Mouse (Mus musculus): ENCODE results near the gene Gm45233. TPM values are rescaled to one million over a fixed set of nuclear protein-coding genes. Genes with fewer than 3 reads are reported as not detected.

Gene Gm45233
- polyA plus RNA-seq, 1 experiment from 2014 or later = not detected

GRCm38 (mm10) chr7:43464864-43465343 is 21.0 kb downstream of the Gm45233 start:
- Histone ChIP-seq H3K27me3 (ENCODE audit: insufficient read depth, low read length) (0 out of 2 replicates have a peak, but pooled peaks cover 3% of the 10 kb centered on the region), H3K9ac (replicated peaks; ENCODE audit: low read length) (peak overlapping the region; percentile 64), H3K36me3 (ENCODE audit: insufficient read depth, low read length) (no peaks in the 10 kb centered on the region), H3K4me1 (ENCODE audit: insufficient read depth, low read length) (peaks cover 11% of the 10 kb centered on the region), H3K4me3 (ENCODE audit: low read length) (peak overlapping the region; percentile 58), H3K27ac (ENCODE audit: low read length) (no peak overlapping the region), H3K9me3 (ENCODE audit: low read length) (no peaks in the 10 kb centered on the region), H3K4me2 (replicated peaks; ENCODE audit: low read depth, low read length) (peak overlapping the region; percentile 92)
- peak; percentile 11; the same call in 1 of the 2 replicates for ATAC-seq (ENCODE audit: low FRiP score, low TSS enrichment)
- 6% methylated on average over 35 of the region's 35 CpGs for WGBS

- H3K27ac ChIP-seq (ENCODE audit: low read length) = 0 out of 2 replicates have a peak overlapping the region, but pooled peaks have one; percentile 38
- under 1% methylated on average over 33 of the region's 33 CpGs for WGBS
Observed at GRCm38 (mm10) chr7:43465344-43466098, 21.6 kb downstream of the Gm45233 start.

GRCm38 (mm10) chr7:43466099-43466694 is 22.3 kb downstream of the Gm45233 start:
- peak overlapping the region; percentile 92 for H3K4me2 ChIP-seq (replicated peaks; ENCODE audit: low read depth, low read length)
- H3K4me1 ChIP-seq (ENCODE audit: insufficient read depth, low read length) = peaks cover 11% of the 10 kb centered on the region
- ATAC-seq (ENCODE audit: low FRiP score, low TSS enrichment) = peak; percentile 58
- WGBS = under 1% methylated on average over 32 of the region's 33 CpGs
- peak overlapping the region; percentile 58 for H3K4me3 ChIP-seq (ENCODE audit: low read length)
- H3K36me3 ChIP-seq (ENCODE audit: insufficient read depth, low read length) = no peaks in the 10 kb centered on the region
- 0 out of 2 replicates have a peak, but pooled peaks cover 3% of the 10 kb centered on the region for H3K27me3 ChIP-seq (ENCODE audit: insufficient read depth, low read length)
- H3K9ac ChIP-seq (replicated peaks; ENCODE audit: low read length) = peak overlapping the region; percentile 64
- H3K27ac ChIP-seq (ENCODE audit: low read length) = 0 out of 2 replicates have a peak overlapping the region, but pooled peaks have one; percentile 63
- H3K9me3 ChIP-seq (ENCODE audit: low read length) = no peaks in the 10 kb centered on the region

More at GRCm38 (mm10) chr7:43465344-43466098, 21.6 kb downstream of the Gm45233 start:
- H3K9me3 ChIP-seq (ENCODE audit: low read length) = no peaks in the 10 kb centered on the region
- peak overlapping the region; percentile 92 for H3K4me2 ChIP-seq (replicated peaks; ENCODE audit: low read depth, low read length)
- no peaks in the 10 kb centered on the region for H3K36me3 ChIP-seq (ENCODE audit: insufficient read depth, low read length)
- peak overlapping the region; percentile 64 for H3K9ac ChIP-seq (replicated peaks; ENCODE audit: low read length)
- peak overlapping the region; percentile 58 for H3K4me3 ChIP-seq (ENCODE audit: low read length)
- peak; percentile 91 for ATAC-seq (ENCODE audit: low FRiP score, low TSS enrichment)
- peaks cover 11% of the 10 kb centered on the region for H3K4me1 ChIP-seq (ENCODE audit: insufficient read depth, low read length)
- 0 out of 2 replicates have a peak, but pooled peaks cover 3% of the 10 kb centered on the region for H3K27me3 ChIP-seq (ENCODE audit: insufficient read depth, low read length)

DNA sequence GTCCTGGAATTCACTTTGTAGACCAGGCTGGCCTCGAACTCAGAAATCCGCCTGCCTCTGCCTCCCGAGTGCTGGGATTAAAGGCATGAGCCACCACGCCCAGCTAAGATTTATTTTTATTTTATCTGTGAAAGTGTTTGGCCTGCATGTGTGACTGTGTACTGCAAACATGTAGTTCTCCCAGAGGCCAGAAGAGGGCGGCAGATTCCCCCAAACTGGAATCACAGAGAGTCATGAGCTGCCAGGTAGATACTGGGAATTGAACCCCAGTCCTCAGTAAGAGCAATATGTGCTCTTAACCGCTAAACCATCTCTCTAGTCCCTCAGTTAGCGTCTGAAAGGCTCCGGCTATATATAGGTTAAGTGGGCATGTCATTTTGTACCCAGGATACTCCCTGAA is 26.4 kb downstream of the Gm45233 start:
- Histone ChIP-seq H3K4me3 (ENCODE audit: low read length) (no peak overlapping the region), H3K36me3 (ENCODE audit: insufficient read depth, low read length) (no peaks in the 10 kb centered on the region), H3K9me3 (ENCODE audit: low read length) (no peaks in the 10 kb centered on the region), H3K27me3 (ENCODE audit: insufficient read depth, low read length) (peaks cover 11% of the 10 kb centered on the region), H3K9ac (replicated peaks; ENCODE audit: low read length) (no peak overlapping the region), H3K27ac (ENCODE audit: low read length) (no peak overlapping the region), H3K4me2 (replicated peaks; ENCODE audit: low read depth, low read length) (no peak overlapping the region), H3K4me1 (ENCODE audit: insufficient read depth, low read length) (peaks cover 7% of the 10 kb centered on the region)
- WGBS = 47% methylated on average over 8 of the region's 8 CpGs
- ATAC-seq (ENCODE audit: low FRiP score, low TSS enrichment) = no peak

DNA sequence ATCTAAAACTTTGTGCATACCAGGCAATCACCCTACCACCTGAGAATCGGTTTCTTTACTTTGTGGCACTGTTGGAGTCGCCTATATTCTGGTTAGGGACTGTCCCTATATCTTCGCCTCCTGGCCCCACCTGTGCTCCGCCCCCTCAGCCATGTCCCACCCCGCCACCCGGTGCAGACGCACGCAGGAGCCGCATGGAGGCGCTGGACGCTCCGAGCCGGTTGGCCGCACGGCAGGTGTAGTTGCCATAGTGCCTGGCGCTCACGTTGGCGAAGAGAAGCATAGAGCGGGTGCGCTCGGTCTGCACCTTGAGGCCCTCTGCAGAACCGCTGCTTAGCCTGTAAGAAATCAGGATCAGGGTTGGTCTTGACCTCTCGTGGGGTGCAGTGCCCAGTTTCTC is 31.8 kb downstream of the Gm45233 start:
- no peaks in the 10 kb centered on the region for H3K36me3 ChIP-seq (ENCODE audit: insufficient read depth, low read length)
- WGBS = 9% methylated on average over 23 of the region's 23 CpGs
- ATAC-seq (ENCODE audit: low FRiP score, low TSS enrichment) = no peak
- no peak overlapping the region for H3K9ac ChIP-seq (replicated peaks; ENCODE audit: low read length)
- H3K4me1 ChIP-seq (ENCODE audit: insufficient read depth, low read length) = peaks cover 7% of the 10 kb centered on the region; the same call in 1 of the 2 replicates
- H3K9me3 ChIP-seq (ENCODE audit: low read length) = no peaks in the 10 kb centered on the region
- peaks cover 39% of the 10 kb centered on the region for H3K27me3 ChIP-seq (ENCODE audit: insufficient read depth, low read length)
- H3K4me2 ChIP-seq (replicated peaks; ENCODE audit: low read depth, low read length) = no peak overlapping the region
- no peak overlapping the region for H3K27ac ChIP-seq (ENCODE audit: low read length)
- no peak overlapping the region for H3K4me3 ChIP-seq (ENCODE audit: low read length)

DNA sequence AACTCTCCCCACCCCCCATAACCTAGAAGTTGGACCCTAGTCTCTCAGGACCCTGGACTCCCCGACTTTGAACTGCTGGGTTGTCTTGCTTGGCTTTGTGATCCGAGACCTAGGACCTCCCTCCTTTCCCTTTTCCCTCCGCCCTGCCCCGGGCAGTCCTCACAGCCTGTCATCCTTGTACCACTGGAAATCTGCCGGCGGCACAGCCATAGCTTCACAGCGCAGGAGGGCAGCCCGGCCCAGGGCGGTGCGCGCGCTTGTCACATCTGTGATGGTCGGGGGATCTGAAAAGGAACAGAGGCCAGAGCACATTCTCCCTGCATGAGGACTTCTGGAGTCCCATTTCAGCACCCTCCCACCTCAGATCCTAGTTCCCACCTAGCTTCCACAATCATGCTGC is 32.4 kb downstream of the Gm45233 start:
- ATAC-seq (ENCODE audit: low FRiP score, low TSS enrichment) = peak; percentile 53; the same call in 1 of the 2 replicates
- H3K9ac ChIP-seq (replicated peaks; ENCODE audit: low read length) = no peak overlapping the region
- H3K27ac ChIP-seq (ENCODE audit: low read length) = no peak overlapping the region
- H3K4me2 ChIP-seq (replicated peaks; ENCODE audit: low read depth, low read length) = peak overlapping the region; percentile 18; the same call in 1 of the 2 replicates
- H3K4me3 ChIP-seq (ENCODE audit: low read length) = 0 out of 2 replicates have a peak overlapping the region, but pooled peaks have one; percentile 11
- peaks cover 39% of the 10 kb centered on the region for H3K27me3 ChIP-seq (ENCODE audit: insufficient read depth, low read length)
- no peaks in the 10 kb centered on the region for H3K36me3 ChIP-seq (ENCODE audit: insufficient read depth, low read length)
- peaks cover 7% of the 10 kb centered on the region; the same call in 1 of the 2 replicates for H3K4me1 ChIP-seq (ENCODE audit: insufficient read depth, low read length)
- H3K9me3 ChIP-seq (ENCODE audit: low read length) = no peaks in the 10 kb centered on the region
- 4% methylated on average over 13 of the region's 13 CpGs for WGBS

- Histone ChIP-seq H3K36me3 (ENCODE audit: insufficient read depth, low read length) (no peaks in the 10 kb centered on the region), H3K27me3 (ENCODE audit: insufficient read depth, low read length) (peaks cover 20% of the 10 kb centered on the region), H3K4me3 (ENCODE audit: low read length) (no peak overlapping the region), H3K9me3 (ENCODE audit: low read length) (no peaks in the 10 kb centered on the region), H3K27ac (ENCODE audit: low read length) (no peak overlapping the region), H3K4me2 (replicated peaks; ENCODE audit: low read depth, low read length) (no peak overlapping the region), H3K4me1 (ENCODE audit: insufficient read depth, low read length) (peaks cover 13% of the 10 kb centered on the region), H3K9ac (replicated peaks; ENCODE audit: low read length) (no peak overlapping the region)
- 64% methylated on average over 3 of the region's 3 CpGs for WGBS
- ATAC-seq (ENCODE audit: low FRiP score, low TSS enrichment) = no peak
Observed at GRCm38 (mm10) chr7:43481191-43481590, 37.3 kb downstream of the Gm45233 start.

GRCm38 (mm10) chr7:43482090-43482716 is 38.3 kb downstream of the Gm45233 start:
- Histone ChIP-seq H3K4me1 (ENCODE audit: insufficient read depth, low read length) (peaks cover 7% of the 10 kb centered on the region), H3K9me3 (ENCODE audit: low read length) (no peaks in the 10 kb centered on the region), H3K27me3 (ENCODE audit: insufficient read depth, low read length) (peaks cover 10% of the 10 kb centered on the region), H3K4me2 (replicated peaks; ENCODE audit: low read depth, low read length) (no peak overlapping the region), H3K9ac (replicated peaks; ENCODE audit: low read length) (no peak overlapping the region), H3K27ac (ENCODE audit: low read length) (no peak overlapping the region), H3K36me3 (ENCODE audit: insufficient read depth, low read length) (no peaks in the 10 kb centered on the region), H3K4me3 (ENCODE audit: low read length) (no peak overlapping the region)
- ATAC-seq (ENCODE audit: low FRiP score, low TSS enrichment) = peak; percentile 77
- WGBS = 38% methylated on average over 8 of the region's 8 CpGs

DNA sequence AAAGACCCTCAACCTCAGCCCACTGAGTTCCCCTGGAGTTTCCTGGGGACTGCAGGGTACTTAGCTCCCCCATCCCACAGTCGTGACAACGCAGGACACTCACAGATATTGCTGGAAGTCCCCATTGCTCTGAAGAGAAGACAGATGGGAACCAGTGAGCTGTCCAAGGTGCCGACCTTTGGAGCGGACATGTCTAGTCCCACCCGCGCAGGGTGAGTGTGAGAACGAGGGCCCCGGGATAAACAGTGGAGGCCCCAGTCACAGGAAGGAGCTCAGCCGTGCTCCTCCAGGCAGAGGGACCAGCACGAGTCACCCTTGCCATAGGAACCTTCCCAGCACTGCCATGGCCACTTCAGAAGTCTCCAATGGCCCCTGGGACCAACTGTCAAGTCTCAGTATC is 39.3 kb downstream of the Gm45233 start:
- Histone ChIP-seq H3K9ac (replicated peaks; ENCODE audit: low read length) (no peak overlapping the region), H3K36me3 (ENCODE audit: insufficient read depth, low read length) (no peaks in the 10 kb centered on the region), H3K4me3 (ENCODE audit: low read length) (no peak overlapping the region), H3K9me3 (ENCODE audit: low read length) (no peaks in the 10 kb centered on the region), H3K4me1 (ENCODE audit: insufficient read depth, low read length) (peaks cover 7% of the 10 kb centered on the region), H3K27ac (ENCODE audit: low read length) (no peak overlapping the region), H3K27me3 (ENCODE audit: insufficient read depth, low read length) (0 out of 2 replicates have a peak, but pooled peaks cover under 1% of the 10 kb centered on the region), H3K4me2 (replicated peaks; ENCODE audit: low read depth, low read length) (no peak overlapping the region)
- ATAC-seq (ENCODE audit: low FRiP score, low TSS enrichment) = peak; percentile 33; the same call in 1 of the 2 replicates
- WGBS = 4% methylated on average over 10 of the region's 10 CpGs
